Mouse (Mus musculus): Measurements from ENCODE around the gene Zfp446. TPM values are rescaled to one million over a fixed set of nuclear protein-coding genes. Genes with fewer than 3 reads are reported as not detected.

The Zfp446 gene
- polyA plus RNA-seq, 1 experiment from 2014 or later: 7.1 TPM

- DNase-seq (ENCODE audit: low spot score) (no peak), ATAC-seq (ENCODE audit: insufficient read depth, low FRiP score, low TSS enrichment) (no peak)
Observed at GRCm38 (mm10) chr7:12954896-12955295, 22.8 kb upstream of the Zfp446 start.

GRCm38 (mm10) chr7:12957511-12957910 is 20.1 kb upstream of the Zfp446 start:
- H3K9ac ChIP-seq (ENCODE audit: low read length): no peak overlapping the region
- 0 out of 2 replicates have a peak, but pooled peaks cover 5% of the 10 kb centered on the region for H3K4me1 ChIP-seq (ENCODE audit: control insufficient read depth, insufficient read depth, low read length)
- H3K4me3 ChIP-seq (ENCODE audit: low read depth, low read length): no peak overlapping the region
- H3K27me3 ChIP-seq (ENCODE audit: control insufficient read depth, insufficient read depth, low read length): no peaks in the 10 kb centered on the region
- ATAC-seq (ENCODE audit: insufficient read depth, low FRiP score, low TSS enrichment) (no peak), DNase-seq (ENCODE audit: low spot score) (no peak)
- no peak overlapping the region for H3K27ac ChIP-seq (ENCODE audit: low read depth, low read length)
- H3K9me3 ChIP-seq (ENCODE audit: control insufficient read depth, low read length): no peaks in the 10 kb centered on the region
- H3K36me3 ChIP-seq (ENCODE audit: control insufficient read depth, insufficient read depth, low read length): no peaks in the 10 kb centered on the region
- WGBS: 80% methylated on average over 5 of the region's 5 CpGs
- no peak overlapping the region for H3K4me2 ChIP-seq (ENCODE audit: low read depth)

More at GRCm38 (mm10) chr7:12954896-12955295, 22.8 kb upstream of the Zfp446 start:
- H3K36me3 ChIP-seq (ENCODE audit: control insufficient read depth, insufficient read depth, low read length): no peaks in the 10 kb centered on the region
- no peaks in the 10 kb centered on the region for H3K27me3 ChIP-seq (ENCODE audit: control insufficient read depth, insufficient read depth, low read length)
- WGBS: 64% methylated on average over 3 of the region's 3 CpGs
- H3K27ac ChIP-seq (ENCODE audit: low read depth, low read length): no peak overlapping the region
- H3K4me2 ChIP-seq (ENCODE audit: low read depth): no peak overlapping the region
- no peaks in the 10 kb centered on the region for H3K9me3 ChIP-seq (ENCODE audit: control insufficient read depth, low read length)
- no peaks in the 10 kb centered on the region for H3K4me1 ChIP-seq (ENCODE audit: control insufficient read depth, insufficient read depth, low read length)
- no peak overlapping the region for H3K4me3 ChIP-seq (ENCODE audit: low read depth, low read length)
- H3K9ac ChIP-seq (ENCODE audit: low read length): no peak overlapping the region

GRCm38 (mm10) chr7:12958948-12959347 is 18.7 kb upstream of the Zfp446 start:
- no peak overlapping the region for H3K4me2 ChIP-seq (ENCODE audit: low read depth)
- ATAC-seq (ENCODE audit: insufficient read depth, low FRiP score, low TSS enrichment) (no peak), DNase-seq (ENCODE audit: low spot score) (no peak)
- no peak overlapping the region for H3K4me3 ChIP-seq (ENCODE audit: low read depth, low read length)
- no peak overlapping the region for H3K9ac ChIP-seq (ENCODE audit: low read length)
- H3K4me1 ChIP-seq (ENCODE audit: control insufficient read depth, insufficient read depth, low read length): 0 out of 2 replicates have a peak, but pooled peaks cover 5% of the 10 kb centered on the region
- no peaks in the 10 kb centered on the region for H3K36me3 ChIP-seq (ENCODE audit: control insufficient read depth, insufficient read depth, low read length)
- H3K27me3 ChIP-seq (ENCODE audit: control insufficient read depth, insufficient read depth, low read length): no peaks in the 10 kb centered on the region
- WGBS: 80% methylated on average over 4 of the region's 4 CpGs
- H3K9me3 ChIP-seq (ENCODE audit: control insufficient read depth, low read length): no peaks in the 10 kb centered on the region
- no peak overlapping the region for H3K27ac ChIP-seq (ENCODE audit: low read depth, low read length)

- no peaks in the 10 kb centered on the region for H3K36me3 ChIP-seq (ENCODE audit: control insufficient read depth, insufficient read depth, low read length)
- H3K4me2 ChIP-seq (ENCODE audit: low read depth): no peak overlapping the region
- H3K9ac ChIP-seq (ENCODE audit: low read length): no peak overlapping the region
- H3K4me1 ChIP-seq (ENCODE audit: control insufficient read depth, insufficient read depth, low read length): 0 out of 2 replicates have a peak, but pooled peaks cover 5% of the 10 kb centered on the region
- H3K9me3 ChIP-seq (ENCODE audit: control insufficient read depth, low read length): no peaks in the 10 kb centered on the region
- H3K27ac ChIP-seq (ENCODE audit: low read depth, low read length): no peak overlapping the region
- ATAC-seq (ENCODE audit: insufficient read depth, low FRiP score, low TSS enrichment) (no peak), DNase-seq (ENCODE audit: low spot score) (no peak)
- 19% methylated on average over 4 of the region's 4 CpGs for WGBS
- no peaks in the 10 kb centered on the region for H3K27me3 ChIP-seq (ENCODE audit: control insufficient read depth, insufficient read depth, low read length)
- H3K4me3 ChIP-seq (ENCODE audit: low read depth, low read length): no peak overlapping the region
Observed at GRCm38 (mm10) chr7:12959718-12960117, 17.9 kb upstream of the Zfp446 start.

- 4% methylated on average over 29 of the region's 29 CpGs for WGBS
- peak overlapping the region; percentile 61 for H3K9ac ChIP-seq (ENCODE audit: low read length)
- H3K4me1 ChIP-seq (ENCODE audit: control insufficient read depth, insufficient read depth, low read length): peaks cover 12% of the 10 kb centered on the region
- peak overlapping the region; percentile 66 for H3K4me2 ChIP-seq (ENCODE audit: low read depth)
- DNase-seq (ENCODE audit: low spot score) (peak; percentile 76), ATAC-seq (ENCODE audit: insufficient read depth, low FRiP score, low TSS enrichment) (peak; percentile 77)
- no peaks in the 10 kb centered on the region for H3K36me3 ChIP-seq (ENCODE audit: control insufficient read depth, insufficient read depth, low read length)
- peak overlapping the region; percentile 47 for H3K4me3 ChIP-seq (ENCODE audit: low read depth, low read length)
- H3K9me3 ChIP-seq (ENCODE audit: control insufficient read depth, low read length): no peaks in the 10 kb centered on the region
- peak overlapping the region; percentile 42; the same call in 1 of the 2 replicates for H3K27ac ChIP-seq (ENCODE audit: low read depth, low read length)
- no peaks in the 10 kb centered on the region for H3K27me3 ChIP-seq (ENCODE audit: control insufficient read depth, insufficient read depth, low read length)
Observed at GRCm38 (mm10) chr7:12961511-12962141, 16.0 kb upstream of the Zfp446 start.

GRCm38 (mm10) chr7:12965678-12966091 is 12.0 kb upstream of the Zfp446 start, which contains the start of gene Zfp324:
Zfp324 (plus strand) TSS chr7:12965838.
- ATAC-seq (ENCODE audit: insufficient read depth, low FRiP score, low TSS enrichment): peak; percentile 94
- DNase-seq (ENCODE audit: low spot score): peak; percentile 85
- under 1% methylated on average over 23 of the region's 23 CpGs for WGBS

GRCm38 (mm10) chr7:12966104-12966845 is 11.4 kb upstream of the Zfp446 start:
- ATAC-seq (ENCODE audit: insufficient read depth, low FRiP score, low TSS enrichment) (peak; percentile 42), DNase-seq (ENCODE audit: low spot score) (peak; percentile 52)
- Histone ChIP-seq H3K4me3 (ENCODE audit: low read depth, low read length) (peak overlapping the region; percentile 70), H3K27me3 (ENCODE audit: control insufficient read depth, insufficient read depth, low read length) (no peaks in the 10 kb centered on the region), H3K9me3 (ENCODE audit: control insufficient read depth, low read length) (no peaks in the 10 kb centered on the region), H3K9ac (ENCODE audit: low read length) (peak overlapping the region; percentile 79), H3K4me2 (ENCODE audit: low read depth) (peak overlapping the region; percentile 96), H3K36me3 (ENCODE audit: control insufficient read depth, insufficient read depth, low read length) (peaks cover 6% of the 10 kb centered on the region), H3K4me1 (ENCODE audit: control insufficient read depth, insufficient read depth, low read length) (peaks cover 17% of the 10 kb centered on the region), H3K27ac (ENCODE audit: low read depth, low read length) (peak overlapping the region; percentile 69)
- WGBS: 1% methylated on average over 25 of the region's 29 CpGs

More at GRCm38 (mm10) chr7:12965678-12966091, 12.0 kb upstream of the Zfp446 start, which contains the start of gene Zfp324:
- no peaks in the 10 kb centered on the region for H3K27me3 ChIP-seq (ENCODE audit: control insufficient read depth, insufficient read depth, low read length)
- H3K4me1 ChIP-seq (ENCODE audit: control insufficient read depth, insufficient read depth, low read length): peaks cover 19% of the 10 kb centered on the region
- H3K9ac ChIP-seq (ENCODE audit: low read length): peak within 1 kb of the TSS; percentile 79
- H3K4me3 ChIP-seq (ENCODE audit: low read depth, low read length): peak within 1 kb of the TSS; percentile 70
- peak within 1 kb of the TSS; percentile 96 for H3K4me2 ChIP-seq (ENCODE audit: low read depth)
- H3K9me3 ChIP-seq (ENCODE audit: control insufficient read depth, low read length): no peaks in the 10 kb centered on the region
- peaks cover 1% of the 10 kb centered on the region for H3K36me3 ChIP-seq (ENCODE audit: control insufficient read depth, insufficient read depth, low read length)
- peak within 1 kb of the TSS; percentile 69 for H3K27ac ChIP-seq (ENCODE audit: low read depth, low read length)

- DNase-seq (ENCODE audit: low spot score): no peak
- no peak overlapping the region for H3K9ac ChIP-seq (ENCODE audit: low read length)
- H3K4me2 ChIP-seq (ENCODE audit: low read depth): no peak overlapping the region
- no peak for ATAC-seq (ENCODE audit: insufficient read depth, low FRiP score, low TSS enrichment)
- 96% methylated on average over 25 of the region's 25 CpGs for WGBS
- no peaks in the 10 kb centered on the region for H3K9me3 ChIP-seq (ENCODE audit: control insufficient read depth, low read length)
- H3K27me3 ChIP-seq (ENCODE audit: control insufficient read depth, insufficient read depth, low read length): no peaks in the 10 kb centered on the region
- H3K4me1 ChIP-seq (ENCODE audit: control insufficient read depth, insufficient read depth, low read length): peaks cover 10% of the 10 kb centered on the region
- no peak overlapping the region for H3K4me3 ChIP-seq (ENCODE audit: low read depth, low read length)
- H3K27ac ChIP-seq (ENCODE audit: low read depth, low read length): no peak overlapping the region
- peaks cover 10% of the 10 kb centered on the region for H3K36me3 ChIP-seq (ENCODE audit: control insufficient read depth, insufficient read depth, low read length)
Observed at GRCm38 (mm10) chr7:12970906-12971305, 6.7 kb upstream of the Zfp446 start.

Data from neural tube, embryonic 11.5 days (tissue).